Mouse (Mus musculus): ENCODE results near the gene Kcna7. TPM values are rescaled to one million over a fixed set of nuclear protein-coding genes. Genes with fewer than 3 reads are reported as not detected.
"Not testable (repeated sequence)": the region's sequence is repeated elsewhere in the genome, so short reads cannot be mapped to it uniquely, and the experiment has no call there.

The Kcna7 gene
- total RNA-seq, 2 experiments from 2014 or later: 68.4 to 95.8 TPM

GRCm38 (mm10) chr7:45368178-45368577, 37.3 kb upstream of the Kcna7 start:
- no peak for TF ChIP-seq CTCF (IDR thresholded peaks at IDR 0.05)
- Histone ChIP-seq H3K4me3 (no peak overlapping the region), H3K27ac (no peak overlapping the region)
- intact Hi-C loops (cut with DNase I): no loop called here
- DNase-seq: no peak

GRCm38 (mm10) chr7:45369022-45369745, 36.3 kb upstream of the Kcna7 start:
- no peak for TF ChIP-seq CTCF (IDR thresholded peaks at IDR 0.05)
- intact Hi-C loops (cut with DNase I): no loop called here
- Histone ChIP-seq H3K4me3 (no peak overlapping the region), H3K27ac (no peak overlapping the region)
- DNase-seq: no peak

GRCm38 (mm10) chr7:45369836-45370474, 35.5 kb upstream of the Kcna7 start:
- Histone ChIP-seq H3K27ac (no peak overlapping the region), H3K4me3 (peak overlapping the region; percentile 78)
- TF ChIP-seq CTCF (IDR thresholded peaks at IDR 0.05): no peak
- intact Hi-C loops (cut with DNase I): no loop called here
- no peak for DNase-seq

- peak; percentile 91 for DNase-seq
- H3K27ac ChIP-seq: no peak within 1 kb of the TSS
- TF ChIP-seq CTCF (IDR thresholded peaks at IDR 0.05): peak; percentile 31
- H3K4me3 ChIP-seq: peak within 1 kb of the TSS; percentile 78
- intact Hi-C loops (cut with DNase I): no loop called here
These were observed 34.8 kb upstream of the Kcna7 start, which contains the start of gene Lin7b for GRCm38 (mm10) chr7:45370475-45371311. TSS of gene Lin7b (minus strand) at chr7:45370583.

- intact Hi-C loops (cut with DNase I): no loop called here
- DNase-seq: no peak
- TF ChIP-seq CTCF (IDR thresholded peaks at IDR 0.05): no peak
- H3K4me3 ChIP-seq: no peak overlapping the region
- no peak overlapping the region for H3K27ac ChIP-seq
These were observed 33.1 kb upstream of the Kcna7 start for GRCm38 (mm10) chr7:45372371-45372770.

GRCm38 (mm10) chr7:45374620-45375019, 30.8 kb upstream of the Kcna7 start:
- DNase-seq: no peak
- Histone ChIP-seq H3K27ac (no peak overlapping the region), H3K4me3 (no peak overlapping the region)
- TF ChIP-seq CTCF (IDR thresholded peaks at IDR 0.05): no peak
- intact Hi-C loops (cut with DNase I): no loop called here

- no peak overlapping the region for H3K27ac ChIP-seq
- TF ChIP-seq CTCF (IDR thresholded peaks at IDR 0.05): no peak
- H3K4me3 ChIP-seq: no peak overlapping the region
- no peak for DNase-seq
- intact Hi-C loops (cut with DNase I): no loop called here
These were observed 29.4 kb upstream of the Kcna7 start for GRCm38 (mm10) chr7:45376057-45376456.

- no peak overlapping the region for H3K27ac ChIP-seq
- TF ChIP-seq CTCF (IDR thresholded peaks at IDR 0.05): peak; percentile 7; the same call in 1 of the 2 replicates
- intact Hi-C loops (cut with DNase I): no loop called here
- DNase-seq: no peak
- no peak overlapping the region for H3K4me3 ChIP-seq
These were observed 19.4 kb upstream of the Kcna7 start for GRCm38 (mm10) chr7:45386077-45386476.

- H3K27ac ChIP-seq: peak overlapping the region; percentile 99
- peak overlapping the region; percentile 98 for H3K4me3 ChIP-seq
- no peak for TF ChIP-seq CTCF (IDR thresholded peaks at IDR 0.05)
- no peak for DNase-seq
- intact Hi-C loops (cut with DNase I): no loop called here
These were observed 10.3 kb upstream of the Kcna7 start for GRCm38 (mm10) chr7:45395129-45395541.

GRCm38 (mm10) chr7:45395578-45396336, 9.7 kb upstream of the Kcna7 start, which contains the start of gene Snrnp70:
TSS of gene Snrnp70 (minus strand) at chr7:45395742.
- peak within 1 kb of the TSS; percentile 99 for H3K27ac ChIP-seq
- no peak for TF ChIP-seq CTCF (IDR thresholded peaks at IDR 0.05)
- DNase-seq: peak; percentile 100
- H3K4me3 ChIP-seq: peak within 1 kb of the TSS; percentile 98
- intact Hi-C loops (cut with DNase I): no loop called here

GRCm38 (mm10) chr7:45396337-45396775, 9.1 kb upstream of the Kcna7 start:
- peak overlapping the region; percentile 79 for H3K4me3 ChIP-seq
- DNase-seq; intact Hi-C loops (cut with DNase I): not testable (repeated sequence)
- H3K27ac ChIP-seq: peak overlapping the region; percentile 99
- peak; percentile 47 for TF ChIP-seq CTCF (IDR thresholded peaks at IDR 0.05)

GRCm38 (mm10) chr7:45396787-45397186, 8.7 kb upstream of the Kcna7 start:
- intact Hi-C loops (cut with DNase I): no loop called here
- no peak overlapping the region for H3K4me3 ChIP-seq
- DNase-seq: no peak
- H3K27ac ChIP-seq: peak overlapping the region; percentile 99; the same call in 1 of the 2 replicates
- no peak for TF ChIP-seq CTCF (IDR thresholded peaks at IDR 0.05)
